In genomic region chr6:65150703-65151102, GRCm38 (mm10) we compare ENCODE assay signal across 9 mouse cellular contexts. TPM values are rescaled to one million over a fixed set of nuclear protein-coding genes. Genes with fewer than 3 reads are reported as not detected.
A peak's percentile ranks its signal among the peaks of the same experiment; 100 is the strongest.
DNase-seq lines count a peak whose midpoint lies in the region; ATAC-seq and TF ChIP-seq lines count a peak whose summit lies in the region.
"Had no signal": no experiment of that assay in that cellular context is flagged by ENCODE, and none has a peak within 500 bp of the region (broad histone marks: within the 10 kb centered on the region; RNA-seq: fewer than 3 reads in every experiment).

No protein-coding gene starts in this region.

- no peak for TF ChIP-seq EP300 in heart, adult 2 months (IDR thresholded peaks at IDR 0.05; ENCODE audit: insufficient read depth, low read depth, low read length)

- no peak for DNase-seq in heart, adult 2 months
- no peak for DNase-seq in heart, postnatal 14 days
- DNase-seq in R1 (ENCODE audit: low read depth, low spot score) = peak; percentile 25
- no peak for DNase-seq in liver, embryonic 11.5 days (ENCODE audit: low spot score)
- DNase-seq in urinary bladder, postnatal 36 days (ENCODE audit: low spot score in 2 of 2) = no peak
- DNase-seq in ovary, postnatal 36 days (ENCODE audit: low spot score) = no peak
- no peak for DNase-seq in lung, postnatal 4 days

- H3K4me3 ChIP-seq in heart, adult 2 months = no peak overlapping the region
- H3K4me3 ChIP-seq in forebrain, embryonic 13.5 days = peak overlapping the region; percentile 7; the same call in 1 of the 2 replicates
- no peak overlapping the region for H3K4me3 ChIP-seq in liver, embryonic 11.5 days (ENCODE audit: low read depth, low read length)

- H3K9ac ChIP-seq in heart, adult 2 months (ENCODE audit: low read depth, low read length) = peak overlapping the region; percentile 30; the same call in 1 of the 2 replicates
- H3K9ac ChIP-seq in forebrain, embryonic 13.5 days = no peak overlapping the region
- H3K9ac ChIP-seq in liver, embryonic 11.5 days (ENCODE audit: low read depth, low read length) = no peak overlapping the region

- H3K27me3 ChIP-seq in heart, adult 2 months (ENCODE audit: control insufficient read depth, insufficient read depth, low read length) = peaks cover 1% of the 10 kb centered on the region; the same call in 1 of the 2 replicates
- H3K27me3 ChIP-seq in forebrain, embryonic 13.5 days = no peaks in the 10 kb centered on the region
- no peaks in the 10 kb centered on the region for H3K27me3 ChIP-seq in liver, embryonic 11.5 days (replicated peaks; ENCODE audit: control insufficient read depth, insufficient read depth, low read length)

- no peak overlapping the region for H3K27ac ChIP-seq in heart, adult 2 months
- no peak overlapping the region for H3K27ac ChIP-seq in forebrain, embryonic 13.5 days
- H3K27ac ChIP-seq in liver, embryonic 11.5 days (ENCODE audit: low read depth, low read length) = no peak overlapping the region

- H3K9me3 ChIP-seq in forebrain, embryonic 13.5 days (replicated peaks) = no peaks in the 10 kb centered on the region
- H3K9me3 ChIP-seq in liver, embryonic 11.5 days (ENCODE audit: control insufficient read depth, low read length) = no peaks in the 10 kb centered on the region

- ATAC-seq in forebrain, embryonic 13.5 days = no peak
- no peak for ATAC-seq in liver, embryonic 11.5 days (replicated peaks; ENCODE audit: low FRiP score)
- ATAC-seq: inflammation-experienced regulatory T-cells, adult 6 months had no signal

- no peaks in the 10 kb centered on the region for H3K4me1 ChIP-seq in heart, adult 2 months (ENCODE audit: control insufficient read depth, insufficient read depth, low read length)
- no peaks in the 10 kb centered on the region for H3K4me1 ChIP-seq in forebrain, embryonic 13.5 days
- H3K4me1 ChIP-seq in liver, embryonic 11.5 days (replicated peaks; ENCODE audit: control insufficient read depth, insufficient read depth, low read length) = no peaks in the 10 kb centered on the region

- TF ChIP-seq POLR2A in heart, adult 2 months (IDR thresholded peaks at IDR 0.05; ENCODE audit: insufficient read depth, low read depth, low read length) = no peak

- H3K79me2 ChIP-seq in heart, adult 2 months (replicated peaks; ENCODE audit: control insufficient read depth, insufficient read depth, low read length) = no peaks in the 10 kb centered on the region

- intact Hi-C loops in heart, adult 2 months (cut with DNase I) = no loop called here
- intact Hi-C loops in heart, postnatal 14 days (cut with DNase I) = no loop called here

- H3K36me3 ChIP-seq in heart, adult 2 months (ENCODE audit: control insufficient read depth, insufficient read depth, low read length) = no peaks in the 10 kb centered on the region
- no peaks in the 10 kb centered on the region for H3K36me3 ChIP-seq in forebrain, embryonic 13.5 days (ENCODE audit: poor library complexity, severe bottlenecking)
- H3K36me3 ChIP-seq in liver, embryonic 11.5 days (ENCODE audit: control insufficient read depth, insufficient read depth, low read length) = no peaks in the 10 kb centered on the region

- H3K4me2 ChIP-seq in forebrain, embryonic 13.5 days = peak overlapping the region; percentile 47
- peak overlapping the region; percentile 37 for H3K4me2 ChIP-seq in liver, embryonic 11.5 days

- no peak for TF ChIP-seq CTCF in heart, adult 2 months (IDR thresholded peaks at IDR 0.05)

- 19% methylated on average over 22 of the region's 22 CpGs for WGBS in heart, adult 2 months
- WGBS in forebrain, embryonic 13.5 days = 10% methylated on average over 22 of the region's 22 CpGs
- WGBS in liver, embryonic 11.5 days = 10% methylated on average over 22 of the region's 22 CpGs

RNA-seq across cellular contexts. Expression of gene Hpgds, which starts 6.0 kb away (rescaled TPM):
- 1 to 10 TPM in 1 of 2 experiments, under 1 TPM in 1; 0.57 to 1.1 TPM for total RNA-seq in heart, adult 2 months (2021)
- polyA plus RNA-seq in heart, adult 2 months (2012; rRNA removed) = 0.47 and 0.85 TPM in 2 replicates
- total RNA-seq in heart, postnatal 14 days (2021) = 1 to 10 TPM; 1.4 to 1.6 TPM
- 4.4 and 4.9 TPM in 2 replicates for polyA plus RNA-seq in forebrain, embryonic 13.5 days (2015; fragmentation: Nextera tagmentation; extraction: Ambion mirVana)
- polyA plus RNA-seq in liver, embryonic 11.5 days (2014; fragmentation: Nextera tagmentation; extraction: Ambion mirVana) = 3.0 and 5.3 TPM in 2 replicates
